Comparison of ENCODE assay signal across 24 mouse cellular contexts in genomic region chr5:38752749-38753148, GRCm38 (mm10).
DNase-seq lines count a peak whose midpoint lies in the region; ATAC-seq and TF ChIP-seq lines count a peak whose summit lies in the region.
"Had no signal": no experiment of that assay in that cellular context is flagged by ENCODE, and none has a peak within 500 bp of the region (broad histone marks: within the 10 kb centered on the region; RNA-seq: fewer than 3 reads in every experiment).

No protein-coding gene starts in this region.

- WGBS in midbrain, embryonic 11.5 days = 8% methylated on average over 4 of the region's 4 CpGs
- 15% methylated on average over 4 of the region's 4 CpGs for WGBS in midbrain, postnatal 0 days
- 14% methylated on average over 4 of the region's 4 CpGs for WGBS in heart, embryonic 11.5 days (ENCODE audit: insufficient replicate concordance)

- H3K36me3 ChIP-seq in midbrain, embryonic 11.5 days (ENCODE audit: control insufficient read depth, insufficient read depth, low read length) = no peaks in the 10 kb centered on the region
- H3K36me3 ChIP-seq in midbrain, postnatal 0 days (ENCODE audit: insufficient read depth, low read length) = no peaks in the 10 kb centered on the region
- H3K36me3 ChIP-seq in ES-E14 (ENCODE audit: control insufficient read depth, insufficient read depth, low read length, poor library complexity, severe bottlenecking) = no peaks in the 10 kb centered on the region
- H3K36me3 ChIP-seq in heart, embryonic 11.5 days (ENCODE audit: control insufficient read depth, insufficient read depth, low read length) = no peaks in the 10 kb centered on the region
- H3K36me3 ChIP-seq: embryonic facial prominence, embryonic 15.5 days; forebrain, embryonic 10.5 days; G1E; heart, embryonic 13.5 days; hindbrain, embryonic 12.5 days had no signal

- no peak overlapping the region for H3K4me3 ChIP-seq in midbrain, embryonic 11.5 days (ENCODE audit: low read depth, low read length)
- no peak overlapping the region for H3K4me3 ChIP-seq in midbrain, postnatal 0 days (ENCODE audit: low read depth, low read length)
- H3K4me3 ChIP-seq in ES-E14 (ENCODE audit: insufficient read depth in 1 of 2, low read depth in 1 of 2, low read length in 2 of 2, poor library complexity in 1 of 2, severe bottlenecking in 1 of 2) = peak overlapping the region in 1 of 2 experiments; percentile 19; a peak in 1 of 4 replicates
- H3K4me3 ChIP-seq in heart, embryonic 11.5 days (ENCODE audit: low read depth, low read length) = no peak overlapping the region
- H3K4me3 ChIP-seq: embryonic facial prominence, embryonic 15.5 days; erythroblast, embryonic 14.5 days; forebrain, embryonic 10.5 days; heart, embryonic 13.5 days; hindbrain, embryonic 12.5 days had no signal

- H3K4me2 ChIP-seq in midbrain, embryonic 11.5 days = no peak overlapping the region
- no peak overlapping the region for H3K4me2 ChIP-seq in midbrain, postnatal 0 days (ENCODE audit: low read depth, low read length, poor library complexity, severe bottlenecking)
- H3K4me2 ChIP-seq in heart, embryonic 11.5 days = no peak overlapping the region
- H3K4me2 ChIP-seq: embryonic facial prominence, embryonic 15.5 days; heart, embryonic 13.5 days; hindbrain, embryonic 12.5 days had no signal

- no peak overlapping the region for H3K27ac ChIP-seq in midbrain, embryonic 11.5 days (ENCODE audit: low read depth, low read length)
- no peak overlapping the region for H3K27ac ChIP-seq in midbrain, postnatal 0 days (ENCODE audit: low read depth, low read length)
- H3K27ac ChIP-seq in ES-E14 (ENCODE audit: insufficient read depth, low read depth, low read length, poor library complexity, severe bottlenecking) = no peak overlapping the region; the same call in 1 of the 2 replicates
- H3K27ac ChIP-seq in heart, embryonic 11.5 days (ENCODE audit: low read depth, low read length) = no peak overlapping the region
- H3K27ac ChIP-seq: embryonic facial prominence, embryonic 15.5 days; forebrain, embryonic 10.5 days; heart, embryonic 13.5 days; hindbrain, embryonic 12.5 days had no signal

- H3K9me3 ChIP-seq in midbrain, embryonic 11.5 days (ENCODE audit: control insufficient read depth, low read length) = no peaks in the 10 kb centered on the region
- no peaks in the 10 kb centered on the region for H3K9me3 ChIP-seq in midbrain, postnatal 0 days (ENCODE audit: low read length)
- H3K9me3 ChIP-seq in ES-E14 (ENCODE audit: control insufficient read depth, insufficient read depth, low read depth, low read length) = no peaks in the 10 kb centered on the region
- no peaks in the 10 kb centered on the region for H3K9me3 ChIP-seq in heart, embryonic 11.5 days (replicated peaks; ENCODE audit: control insufficient read depth, low read length)
- H3K9me3 ChIP-seq: embryonic facial prominence, embryonic 15.5 days; forebrain, embryonic 10.5 days; G1E; heart, embryonic 13.5 days; hindbrain, embryonic 12.5 days had no signal

- no peak for ATAC-seq in midbrain, embryonic 11.5 days (ENCODE audit: low FRiP score)
- ATAC-seq in midbrain, postnatal 0 days (ENCODE audit: low FRiP score) = no peak
- no peak for ATAC-seq in heart, embryonic 11.5 days (replicated peaks; ENCODE audit: insufficient number of reproducible peaks, low FRiP score, low TSS enrichment)
- ATAC-seq: forebrain, embryonic 14.5 days; hindbrain, embryonic 16.5 days; inflammation-experienced regulatory T-cells, adult 6 months; intestine, postnatal 0 days had no signal

- no peak overlapping the region for H3K9ac ChIP-seq in midbrain, embryonic 11.5 days (ENCODE audit: low read length)
- H3K9ac ChIP-seq in midbrain, postnatal 0 days (replicated peaks; ENCODE audit: low read length, poor library complexity, severe bottlenecking) = no peak overlapping the region
- no peak overlapping the region for H3K9ac ChIP-seq in ES-E14 (ENCODE audit: insufficient read depth, low read depth, low read length, poor library complexity, severe bottlenecking)
- H3K9ac ChIP-seq in heart, embryonic 11.5 days (ENCODE audit: low read depth, low read length) = no peak overlapping the region
- H3K9ac ChIP-seq: embryonic facial prominence, embryonic 15.5 days; heart, embryonic 13.5 days; hindbrain, embryonic 12.5 days had no signal

- H3K27me3 ChIP-seq in midbrain, embryonic 11.5 days (ENCODE audit: control insufficient read depth, insufficient read depth, low read length) = no peaks in the 10 kb centered on the region
- H3K27me3 ChIP-seq in midbrain, postnatal 0 days (ENCODE audit: insufficient read depth, low read length) = no peaks in the 10 kb centered on the region
- H3K27me3 ChIP-seq in heart, embryonic 11.5 days (ENCODE audit: control insufficient read depth, insufficient read depth, low read length) = no peaks in the 10 kb centered on the region
- H3K27me3 ChIP-seq: embryonic facial prominence, embryonic 15.5 days; heart, embryonic 13.5 days; hindbrain, embryonic 12.5 days had no signal

- no peaks in the 10 kb centered on the region for H3K4me1 ChIP-seq in midbrain, embryonic 11.5 days (ENCODE audit: control insufficient read depth, insufficient read depth, low read length)
- no peaks in the 10 kb centered on the region for H3K4me1 ChIP-seq in midbrain, postnatal 0 days (ENCODE audit: insufficient read depth, low read length)
- H3K4me1 ChIP-seq in ES-E14 (ENCODE audit: control insufficient read depth in 2 of 2, insufficient read depth in 2 of 2, low read length in 2 of 2, poor library complexity in 1 of 2) = peaks cover 2 to 16% of the 10 kb centered on the region in 2 experiments; a peak in 3 of 4 replicates
- H3K4me1 ChIP-seq in heart, embryonic 11.5 days (ENCODE audit: control insufficient read depth, insufficient read depth, low read length) = no peaks in the 10 kb centered on the region
- H3K4me1 ChIP-seq: embryonic facial prominence, embryonic 15.5 days; heart, embryonic 13.5 days; hindbrain, embryonic 12.5 days had no signal

- no peak for TF ChIP-seq CTCF in midbrain, postnatal 0 days (IDR thresholded peaks at IDR 0.05)

- DNase-seq in midbrain, embryonic 11.5 days (ENCODE audit: low spot score, missing footprints) = peak; percentile 2
- no peak for DNase-seq in midbrain, postnatal 0 days (ENCODE audit: low spot score)
- DNase-seq in ES-E14 (ENCODE audit: low read depth, low spot score) = peak; percentile 68
- peak; percentile 87 for DNase-seq in ZHBTc4 (ENCODE audit: low read depth, low spot score)
- no peak for DNase-seq in urinary bladder, postnatal 36 days (ENCODE audit: low spot score in 2 of 2)
- no peak for DNase-seq in gastrocnemius, postnatal 10 days
- DNase-seq: adrenal gland, postnatal 10 days; cerebellum, adult 11 months; cerebellum, adult 8-10 months; cerebellum, postnatal 14 days; gastrocnemius, postnatal 14 days; heart, postnatal 36 days; kidney, adult 8-10 months had no signal

- in situ Hi-C loops in ES-E14 (cut with MboI; ENCODE audit: low sequenced_read_pairs in 2 of 2, unreplicated experiment in 2 of 2) = loop anchor here in 1 of 2 experiments (25.0 kb wide), 1 partner anchor 440 kb away; the partner anchor contains the start of gene Drd5

TF ChIP-seq in ES-E14, 5 proteins besides CTCF, POLR2A, EP300 and RAD21:
- TF ChIP-seq ZC3H11A (IDR thresholded peaks at IDR 0.05; ENCODE audit: borderline replicate concordance, low read depth, low read length) (no peak), ZNF384 (IDR thresholded peaks at IDR 0.05; ENCODE audit: low read depth, low read length) (no peak)
TF ChIP-seq in ES-E14: peak in this region for 0.

Comparison
In these comparisons a context has a peak if more than half of its experiments do, and no peak if none do; other contexts are left out.
1. DNase-seq: peak in midbrain, embryonic 11.5 days (single experiment), ES-E14 (single experiment) and ZHBTc4 (single experiment); none in midbrain, postnatal 0 days (single experiment), urinary bladder, postnatal 36 days (0 of 2) and gastrocnemius, postnatal 10 days (single experiment).